Mouse (Mus musculus) MEL (cell line): ENCODE data around the gene Gm9736. TPM values are rescaled to one million over a fixed set of nuclear protein-coding genes. Genes with fewer than 3 reads are reported as not detected.
"Not testable (repeated sequence)": the region's sequence is repeated elsewhere in the genome, so short reads cannot be mapped to it uniquely, and the experiment has no call there.

Experiments used
- DNase-seq: peaks from one replicate; pipeline ENCODE4 v3.0.0; 2011; ENCODE audit warnings: low read depth, low spot score
- H3K27ac ChIP-seq: 2 replicates; pipeline ENCODE4 v1.5.1; 2012; ENCODE audit warnings: low read depth, mild to moderate bottlenecking, control low read depth, low read length, moderate library complexity; ENCODE audit not compliant: control insufficient read depth
- H3K27me3 ChIP-seq, 2 experiments: fragments of 150-350 bp in 1 of 2; sonication (generic) in 1 of 2; 2 replicates each; pipeline ENCODE4 v1.6.1; 2012; ENCODE audit warnings: low read length in 2 of 2, mild to moderate bottlenecking in 2 of 2, improper control_type of control experiment in 1 of 2, moderate library complexity in 1 of 2; ENCODE audit not compliant: insufficient read depth in 2 of 2, control insufficient read depth in 1 of 2
- H3K36me3 ChIP-seq, 2 experiments: 2 replicates each; pipeline ENCODE4 v1.6.1; 2012 to 2014; ENCODE audit warnings: low read length in 2 of 2, improper control_type of control experiment in 1 of 2, inconsistent platforms in 1 of 2, mild to moderate bottlenecking in 1 of 2; ENCODE audit not compliant: insufficient read depth in 2 of 2, control insufficient read depth in 1 of 2
- H3K4me1 ChIP-seq, 2 experiments: fragments of 150-350 bp in 1 of 2; sonication (generic) in 1 of 2; 2 replicates each; pipeline ENCODE4 v1.6.1; 2012; ENCODE audit warnings: low read length in 2 of 2, improper control_type of control experiment in 1 of 2, mild to moderate bottlenecking in 1 of 2; ENCODE audit not compliant: insufficient read depth in 2 of 2, control insufficient read depth in 1 of 2
- H3K4me3 ChIP-seq, 2 experiments: fragments of 150-350 bp in 1 of 2; sonication (generic) in 1 of 2; 2 replicates each; pipeline ENCODE4 v1.5.1; 2012; ENCODE audit warnings: low read depth in 2 of 2, low read length in 2 of 2, mild to moderate bottlenecking in 2 of 2, moderate library complexity in 2 of 2, control low read depth in 1 of 2, improper control_type of control experiment in 1 of 2; ENCODE audit not compliant: control insufficient read depth in 1 of 2, insufficient read depth in 1 of 2
- H3K79me2 ChIP-seq: 2 replicates; pipeline ENCODE4 v1.6.1; 2012; ENCODE audit warnings: mild to moderate bottlenecking, low read length, moderate library complexity; ENCODE audit not compliant: control insufficient read depth, poor library complexity, insufficient read depth
- H3K9ac ChIP-seq: 2 replicates; pipeline ENCODE4 v1.6.1; 2012; ENCODE audit warnings: low read depth, mild to moderate bottlenecking, control low read depth, low read length, moderate library complexity; ENCODE audit not compliant: control insufficient read depth, poor library complexity, severe bottlenecking
- H3K9me3 ChIP-seq: fragments of 150-350 bp; sonication (generic); replicated peaks from 2 replicates; pipeline ENCODE4 v1.6.1; 2012; ENCODE audit warnings: mild to moderate bottlenecking, low read length, improper control_type of control experiment, moderate library complexity; ENCODE audit not compliant: insufficient read depth
- BHLHE40 ChIP-seq: IDR thresholded peaks from 2 replicates; pipeline ENCODE4 v1.6.1; 2012; ENCODE audit warnings: low read depth, mild to moderate bottlenecking, inconsistent platforms, low read length, improper control_type of control experiment, borderline replicate concordance
- CTCF ChIP-seq, 3 experiments: IDR thresholded peaks in 2 of 3; conservative IDR thresholded peaks in 1 of 3; 2 replicates each; pipeline ENCODE4 v1.5.1; 2011 to 2012; ENCODE audit warnings: low read length in 3 of 3, low read depth in 2 of 3, mild to moderate bottlenecking in 2 of 3, improper control_type of control experiment in 1 of 3, inconsistent platforms in 1 of 3, mixed read lengths in 1 of 3, moderate library complexity in 1 of 3; ENCODE audit not compliant: control insufficient read depth in 1 of 3, insufficient read depth in 1 of 3, poor library complexity in 1 of 3, severe bottlenecking in 1 of 3
- ELF1 ChIP-seq: IDR thresholded peaks from 2 replicates; pipeline ENCODE4 v1.6.1; 2014; ENCODE audit warnings: low read depth, mild to moderate bottlenecking, inconsistent platforms, low read length, improper control_type of control experiment, moderate library complexity
- ETS1 ChIP-seq: IDR thresholded peaks from 2 replicates; pipeline ENCODE4 v1.6.1; 2012; ENCODE audit warnings: low read depth, mild to moderate bottlenecking, inconsistent platforms, low read length, improper control_type of control experiment, moderate library complexity
- GATA1 ChIP-seq: IDR thresholded peaks from 2 replicates; pipeline ENCODE4 v1.6.1; 2011; ENCODE audit warnings: low read depth, low read length, improper control_type of control experiment
- HCFC1 ChIP-seq: IDR thresholded peaks from 2 replicates; pipeline ENCODE4 v1.6.1; 2012; ENCODE audit warnings: low read depth, mild to moderate bottlenecking, inconsistent platforms, low read length, improper control_type of control experiment, moderate library complexity
- KAT2A ChIP-seq: conservative IDR thresholded peaks from 2 replicates; pipeline ENCODE4 v1.6.1; 2012; ENCODE audit warnings: low read depth, low read length, improper control_type of control experiment, inconsistent platforms
- MAFK ChIP-seq: IDR thresholded peaks from 2 replicates; pipeline ENCODE4 v1.6.1; 2011; ENCODE audit warnings: low read depth, mild to moderate bottlenecking, low read length, improper control_type of control experiment, borderline replicate concordance
- MEF2A ChIP-seq: IDR thresholded peaks from 2 replicates; pipeline ENCODE4 v1.6.1; 2014; ENCODE audit warnings: low read depth, mild to moderate bottlenecking, inconsistent platforms, low read length, improper control_type of control experiment; ENCODE audit not compliant: poor library complexity, insufficient replicate concordance, severe bottlenecking; ENCODE audit errors: extremely low read depth
- POLR2A ChIP-seq, 2 experiments: IDR thresholded peaks; 2 replicates each; pipeline ENCODE4 v1.6.1; 2011 to 2012; ENCODE audit warnings: low read length in 2 of 2, mild to moderate bottlenecking in 2 of 2, control low read depth in 1 of 2, improper control_type of control experiment in 1 of 2, low read depth in 1 of 2, moderate library complexity in 1 of 2; ENCODE audit not compliant: control insufficient read depth in 1 of 2, insufficient read depth in 1 of 2, poor library complexity in 1 of 2
- POLR2AphosphoS2 ChIP-seq: IDR thresholded peaks from 2 replicates; pipeline ENCODE4 v1.6.1; 2011; ENCODE audit warnings: low read length, improper control_type of control experiment
- RAD21 ChIP-seq: IDR thresholded peaks from 2 replicates; pipeline ENCODE4 v1.6.1; 2011; ENCODE audit warnings: mild to moderate bottlenecking, low read depth, low read length, improper control_type of control experiment
- RCOR1 ChIP-seq: IDR thresholded peaks from 2 replicates; pipeline ENCODE4 v1.6.1; 2012; ENCODE audit warnings: low read depth, mild to moderate bottlenecking, inconsistent platforms, low read length, improper control_type of control experiment
- SMC3 ChIP-seq: IDR thresholded peaks from 2 replicates; pipeline ENCODE4 v1.6.1; 2011; ENCODE audit warnings: low read depth, low read length, improper control_type of control experiment
- TCF12 ChIP-seq: IDR thresholded peaks from 2 replicates; pipeline ENCODE4 v1.6.1; 2014; ENCODE audit warnings: low read depth, mild to moderate bottlenecking, inconsistent platforms, low read length, improper control_type of control experiment, moderate library complexity
- ZNF384 ChIP-seq: IDR thresholded peaks from 2 replicates; pipeline ENCODE4 v1.6.1; 2012; ENCODE audit warnings: low read depth, mild to moderate bottlenecking, inconsistent platforms, low read length, improper control_type of control experiment
- polyA plus RNA-seq, 2 experiments: library from polyadenylated mRNA; stranded (reverse) in 1 of 2; unstranded in 1 of 2; fragments of >175 nt in 1 of 2; fragments of >200 nt in 1 of 2; gene quantifications; 2 replicates each; pipeline versions ENCODE4 v1.2.1 to v1.2.4; 2012; ENCODE audit warnings: low replicate concordance in 2 of 2, low read depth in 1 of 2; ENCODE audit not compliant: insufficient read length in 2 of 2, insufficient read depth in 1 of 2, missing spikeins in 1 of 2
- total RNA-seq: library from RNA; depleted of rRNA; stranded (reverse); fragments of 300-350 nt; gene quantifications from 2 replicates; pipeline ENCODE4 v1.2.3, GENCODE M21; 2012

Gm9736 gene
- total and polyA plus RNA-seq, 3 experiments, result not detected

- Histone ChIP-seq H3K27ac (no peak overlapping the region), H3K4me3 (no peak overlapping the region), H3K9ac (no peak overlapping the region), H3K36me3 (no peaks in the 10 kb centered on the region)
- peak; percentile 21 for DNase-seq
- TF ChIP-seq SMC3 (peak; percentile 34), GATA1 (no peak), RAD21 (peak; percentile 11), CTCF (IDR thresholded peaks at IDR 0.05 in 2 of 3, conservative IDR thresholded peaks at IDR 0.05 in 1 of 3; ENCODE audit: control insufficient read depth in 1 of 3, insufficient read depth in 1 of 3, low read depth in 2 of 3, low read length in 3 of 3, poor library complexity in 1 of 3, severe bottlenecking in 1 of 3) (peak; percentile 42 to 56 (median 42))
- TF ChIP-seq, all 39 proteins: peak for 3
- no peaks in the 10 kb centered on the region for H3K79me2 ChIP-seq
- no peaks in the 10 kb centered on the region for H3K27me3 ChIP-seq
- no peaks in the 10 kb centered on the region for H3K4me1 ChIP-seq
- H3K9me3 ChIP-seq, result no peaks in the 10 kb centered on the region
Observed at GRCm38 (mm10) chr10:77724855-77725254, 26.3 kb downstream of the Gm9736 start.

- not testable (repeated sequence) for DNase-seq, H3K27ac ChIP-seq, H3K4me1 ChIP-seq, H3K4me3 ChIP-seq, H3K9me3 ChIP-seq, H3K79me2 ChIP-seq, H3K27me3 ChIP-seq, H3K36me3 ChIP-seq, H3K9ac ChIP-seq
Observed at GRCm38 (mm10) chr10:77720299-77720698, 30.9 kb downstream of the Gm9736 start, which contains the start of gene Krtap12-1. Gene Krtap12-1 (plus strand): TSS chr10:77720599.

DNA sequence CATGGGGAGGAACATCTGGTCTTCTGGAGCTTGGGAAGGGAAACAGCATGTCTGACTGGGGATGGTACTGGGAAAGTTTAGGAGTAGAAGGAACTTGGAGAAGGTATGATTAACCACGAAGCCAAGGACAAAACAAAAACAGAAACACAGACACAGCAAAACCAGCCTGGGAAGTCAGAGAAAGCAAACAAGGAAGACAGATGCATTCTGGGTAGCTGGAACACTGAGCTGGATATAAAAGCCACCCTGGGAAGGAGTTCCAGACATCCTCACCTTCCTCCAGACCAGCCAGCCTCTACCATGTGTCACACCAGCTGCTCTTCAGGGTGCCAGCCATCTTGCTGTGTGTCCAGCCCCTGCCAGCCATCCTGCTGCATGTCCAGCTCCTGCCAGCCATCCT is 35.6 kb downstream of the Gm9736 start, which contains the start of gene Gm10142:
Gene Gm10142 (plus strand): TSS at position 301 of the 400 bp plus-strand sequence.
- peaks cover 0 to 2% of the 10 kb centered on the region in 2 experiments; a peak in 1 of 4 replicates for H3K36me3 ChIP-seq
- H3K27me3 ChIP-seq, result peaks cover 0 to 5% of the 10 kb centered on the region in 2 experiments; a peak in 2 of 4 replicates
- peaks cover 0 to 5% of the 10 kb centered on the region in 2 experiments; a peak in 1 of 4 replicates for H3K4me1 ChIP-seq
- TF ChIP-seq ETS1 (no peak), RCOR1 (no peak), MEF2A (no peak), ELF1 (no peak), KAT2A (no peak), BHLHE40 (no peak), CTCF (IDR thresholded peaks at IDR 0.05 in 2 of 3, conservative IDR thresholded peaks at IDR 0.05 in 1 of 3; ENCODE audit: control insufficient read depth in 1 of 3, insufficient read depth in 1 of 3, low read depth in 2 of 3, low read length in 3 of 3, poor library complexity in 1 of 3, severe bottlenecking in 1 of 3) (no peak), MAFK (no peak), ZNF384 (no peak), POLR2A (IDR thresholded peaks at IDR 0.05; ENCODE audit: control insufficient read depth in 1 of 2, insufficient read depth in 1 of 2, low read depth in 1 of 2, low read length in 2 of 2, poor library complexity in 1 of 2) (no peak), HCFC1 (no peak), POLR2AphosphoS2 (no peak), TCF12 (no peak)
- H3K79me2 ChIP-seq, result no peaks in the 10 kb centered on the region
- no peaks in the 10 kb centered on the region for H3K9me3 ChIP-seq
- H3K9ac ChIP-seq, result no peak within 1 kb of the TSS
- no peak for DNase-seq
- H3K4me3 ChIP-seq, result no peak within 1 kb of the TSS
- no peak within 1 kb of the TSS for H3K27ac ChIP-seq
